Comparison of ENCODE assay signal across 14 mouse cellular contexts in the genomic region with DNA sequence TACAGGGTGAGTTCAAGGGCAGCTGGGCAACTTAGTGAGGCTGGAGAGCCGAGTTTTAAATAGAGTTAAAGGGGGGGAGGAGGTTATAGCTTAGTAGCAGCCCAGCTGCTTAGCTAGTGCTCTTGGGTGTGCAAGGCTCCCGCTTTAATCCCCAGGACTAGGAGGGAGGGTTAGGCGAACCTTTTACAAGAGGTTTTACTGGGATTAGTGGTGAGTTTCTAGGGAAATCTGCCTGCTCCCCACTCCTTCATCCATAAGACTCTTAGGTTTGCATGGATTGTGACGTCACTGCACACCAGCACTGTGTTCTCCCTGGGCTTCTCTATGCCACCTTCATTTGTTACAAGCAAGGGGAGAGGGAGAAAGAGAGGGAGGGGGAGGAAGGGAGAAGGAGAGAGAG.
DNase-seq lines count a peak whose midpoint lies in the region; ATAC-seq and TF ChIP-seq lines count a peak whose summit lies in the region.
"Had no signal": no experiment of that assay in that cellular context is flagged by ENCODE, and none has a peak within 500 bp of the region (broad histone marks: within the 10 kb centered on the region; RNA-seq: fewer than 3 reads in every experiment).

No protein-coding gene starts in this region.

- TF ChIP-seq POLR2A in bone marrow, adult 2 months (IDR thresholded peaks at IDR 0.05; ENCODE audit: borderline replicate concordance, control insufficient read depth, low read depth, low read length), result no peak

- H3K36me3 ChIP-seq in embryonic facial prominence, embryonic 14.5 days (ENCODE audit: control insufficient read depth, insufficient read depth, low read length), result no peaks in the 10 kb centered on the region
- H3K36me3 ChIP-seq in embryonic facial prominence, embryonic 10.5 days (replicated peaks), result no peaks in the 10 kb centered on the region
- H3K36me3 ChIP-seq in liver, embryonic 13.5 days, result no peaks in the 10 kb centered on the region
- H3K36me3 ChIP-seq in liver, embryonic 12.5 days, result no peaks in the 10 kb centered on the region
- no peaks in the 10 kb centered on the region for H3K36me3 ChIP-seq in neural tube, embryonic 15.5 days
- H3K36me3 ChIP-seq: embryonic facial prominence, embryonic 13.5 days; forebrain, embryonic 15.5 days had no signal

- WGBS in embryonic facial prominence, embryonic 14.5 days, result 37% methylated on average over 4 of the region's 4 CpGs
- 29% methylated on average over 4 of the region's 4 CpGs for WGBS in embryonic facial prominence, embryonic 10.5 days
- 34% methylated on average over 4 of the region's 4 CpGs for WGBS in liver, embryonic 13.5 days (ENCODE audit: insufficient replicate concordance)
- 37% methylated on average over 4 of the region's 4 CpGs for WGBS in liver, embryonic 12.5 days (ENCODE audit: insufficient replicate concordance)
- 24% methylated on average over 4 of the region's 4 CpGs for WGBS in bone marrow, adult 2 months
- 39% methylated on average over 4 of the region's 4 CpGs for WGBS in neural tube, embryonic 15.5 days

- peaks cover 9% of the 10 kb centered on the region; the same call in 1 of the 2 replicates for H3K4me1 ChIP-seq in embryonic facial prominence, embryonic 14.5 days (ENCODE audit: control insufficient read depth, insufficient read depth, low read length)
- peaks cover 16% of the 10 kb centered on the region for H3K4me1 ChIP-seq in embryonic facial prominence, embryonic 10.5 days
- peaks cover 38% of the 10 kb centered on the region for H3K4me1 ChIP-seq in liver, embryonic 13.5 days (replicated peaks)
- peaks cover 32% of the 10 kb centered on the region for H3K4me1 ChIP-seq in liver, embryonic 12.5 days
- peaks cover 16% of the 10 kb centered on the region for H3K4me1 ChIP-seq in bone marrow, adult 2 months (ENCODE audit: control insufficient read depth, insufficient read depth, low read length)
- H3K4me1 ChIP-seq in neural tube, embryonic 15.5 days, result no peaks in the 10 kb centered on the region
- H3K4me1 ChIP-seq: forebrain, embryonic 15.5 days had no signal

- peak; percentile 67 for ATAC-seq in embryonic facial prominence, embryonic 14.5 days (ENCODE audit: low read depth)
- no peak for ATAC-seq in liver, embryonic 13.5 days (ENCODE audit: low read depth)
- ATAC-seq in liver, embryonic 12.5 days, result no peak
- no peak for ATAC-seq in neural tube, embryonic 15.5 days (ENCODE audit: low FRiP score)
- ATAC-seq: forebrain, embryonic 15.5 days had no signal

- H3K27me3 ChIP-seq in embryonic facial prominence, embryonic 14.5 days (replicated peaks; ENCODE audit: control insufficient read depth, insufficient read depth, low read length), result no peaks in the 10 kb centered on the region
- H3K27me3 ChIP-seq in embryonic facial prominence, embryonic 10.5 days (replicated peaks; ENCODE audit: low read depth, poor library complexity, severe bottlenecking), result no peaks in the 10 kb centered on the region
- H3K27me3 ChIP-seq in liver, embryonic 13.5 days, result no peaks in the 10 kb centered on the region
- H3K27me3 ChIP-seq in liver, embryonic 12.5 days (replicated peaks), result no peaks in the 10 kb centered on the region
- H3K27me3 ChIP-seq in neural tube, embryonic 15.5 days (replicated peaks), result no peaks in the 10 kb centered on the region
- H3K27me3 ChIP-seq: embryonic facial prominence, embryonic 13.5 days; forebrain, embryonic 15.5 days had no signal

- no peak overlapping the region for H3K4me2 ChIP-seq in embryonic facial prominence, embryonic 14.5 days (ENCODE audit: low read depth, low read length)
- no peak overlapping the region for H3K4me2 ChIP-seq in liver, embryonic 13.5 days
- H3K4me2 ChIP-seq in liver, embryonic 12.5 days, result no peak overlapping the region
- no peak overlapping the region for H3K4me2 ChIP-seq in neural tube, embryonic 15.5 days
- H3K4me2 ChIP-seq: embryonic facial prominence, embryonic 13.5 days; forebrain, embryonic 15.5 days had no signal

- no peak overlapping the region for H3K27ac ChIP-seq in embryonic facial prominence, embryonic 14.5 days (replicated peaks; ENCODE audit: low read depth, low read length)
- no peak overlapping the region for H3K27ac ChIP-seq in embryonic facial prominence, embryonic 10.5 days (replicated peaks)
- H3K27ac ChIP-seq in liver, embryonic 13.5 days, result peak overlapping the region; percentile 82; the same call in 1 of the 2 replicates
- H3K27ac ChIP-seq in liver, embryonic 12.5 days, result no peak overlapping the region
- peak overlapping the region; percentile 87 for H3K27ac ChIP-seq in bone marrow, adult 2 months (ENCODE audit: control insufficient read depth, insufficient read depth, low read depth, low read length, poor library complexity)
- H3K27ac ChIP-seq in neural tube, embryonic 15.5 days (replicated peaks), result no peak overlapping the region
- H3K27ac ChIP-seq: forebrain, embryonic 15.5 days had no signal

- no peak for TF ChIP-seq CTCF in bone marrow, adult 2 months (IDR thresholded peaks at IDR 0.05; ENCODE audit: control insufficient read depth, insufficient read depth, low read length)

- no peaks in the 10 kb centered on the region for H3K9me3 ChIP-seq in embryonic facial prominence, embryonic 14.5 days (ENCODE audit: control insufficient read depth, low read length)
- no peaks in the 10 kb centered on the region for H3K9me3 ChIP-seq in embryonic facial prominence, embryonic 10.5 days
- H3K9me3 ChIP-seq in liver, embryonic 13.5 days (replicated peaks), result no peaks in the 10 kb centered on the region
- no peaks in the 10 kb centered on the region for H3K9me3 ChIP-seq in liver, embryonic 12.5 days (replicated peaks)
- no peaks in the 10 kb centered on the region for H3K9me3 ChIP-seq in neural tube, embryonic 15.5 days (replicated peaks)
- H3K9me3 ChIP-seq: embryonic facial prominence, embryonic 13.5 days; forebrain, embryonic 15.5 days had no signal

- no peak overlapping the region for H3K9ac ChIP-seq in embryonic facial prominence, embryonic 14.5 days (ENCODE audit: low read depth, low read length)
- no peak overlapping the region for H3K9ac ChIP-seq in liver, embryonic 13.5 days
- H3K9ac ChIP-seq in liver, embryonic 12.5 days, result no peak overlapping the region
- no peak overlapping the region for H3K9ac ChIP-seq in neural tube, embryonic 15.5 days (replicated peaks)
- H3K9ac ChIP-seq: embryonic facial prominence, embryonic 13.5 days; forebrain, embryonic 15.5 days had no signal

- no peak overlapping the region for H3K4me3 ChIP-seq in embryonic facial prominence, embryonic 14.5 days (ENCODE audit: low read depth, low read length)
- no peak overlapping the region for H3K4me3 ChIP-seq in embryonic facial prominence, embryonic 10.5 days
- no peak overlapping the region for H3K4me3 ChIP-seq in liver, embryonic 13.5 days (replicated peaks)
- no peak overlapping the region for H3K4me3 ChIP-seq in liver, embryonic 12.5 days
- H3K4me3 ChIP-seq in bone marrow, adult 2 months (replicated peaks; ENCODE audit: control insufficient read depth, low read depth, low read length), result no peak overlapping the region
- H3K4me3 ChIP-seq in neural tube, embryonic 15.5 days (replicated peaks), result no peak overlapping the region
- H3K4me3 ChIP-seq: embryonic facial prominence, embryonic 13.5 days; forebrain, embryonic 15.5 days had no signal

- DNase-seq in embryonic facial prominence, embryonic 14.5 days (ENCODE audit: low spot score), result peak; percentile 32
- no peak for DNase-seq in embryonic facial prominence, embryonic 10.5 days (ENCODE audit: low spot score)
- no peak for DNase-seq in liver, embryonic 13.5 days
- DNase-seq in naive thymus-derived CD4-positive, alpha-beta T cell, adult 2 months (ENCODE audit: low read depth), result peak; percentile 20
- no peak for DNase-seq in cerebellum, adult 11-12 months
- DNase-seq: cerebellum, postnatal 14 days; gastrocnemius, postnatal 36 days; left cerebral cortex, postnatal 4 days; lung, postnatal 14 days had no signal

Comparison
In these comparisons a context has a peak if more than half of its experiments do, and no peak if none do; other contexts are left out.
1. DNase-seq: peak in embryonic facial prominence, embryonic 14.5 days (single experiment) and naive thymus-derived CD4-positive, alpha-beta T cell, adult 2 months (single experiment); none in embryonic facial prominence, embryonic 10.5 days (single experiment), liver, embryonic 13.5 days (single experiment) and cerebellum, adult 11-12 months (single experiment).
2. H3K27ac ChIP-seq: peak in liver, embryonic 13.5 days (single experiment) and bone marrow, adult 2 months (single experiment); none in embryonic facial prominence, embryonic 14.5 days (single experiment), embryonic facial prominence, embryonic 10.5 days (single experiment), liver, embryonic 12.5 days (single experiment) and neural tube, embryonic 15.5 days (single experiment).